Mouse (Mus musculus) heart, embryonic 10.5 days (tissue): ENCODE data around the gene Tmem145. TPM values are rescaled to one million over a fixed set of nuclear protein-coding genes. Genes with fewer than 3 reads are reported as not detected.

ENCODE experiments used
- DNase-seq: peaks from one replicate; pipeline ENCODE4 v3.0.0-alpha.2; 2017; ENCODE audit warnings: low spot score
- H3K27ac ChIP-seq: fragments of 300-500 bp; sonication (generic); 2 replicates; pipeline ENCODE4 v1.5.1; 2016; ENCODE audit warnings: mild to moderate bottlenecking
- H3K27me3 ChIP-seq: fragments of 300-500 bp; sonication (generic); 2 replicates; pipeline ENCODE4 v1.6.1; 2016; ENCODE audit warnings: mild to moderate bottlenecking; ENCODE audit not compliant: poor library complexity, insufficient read depth, severe bottlenecking
- H3K36me3 ChIP-seq: fragments of 300-500 bp; sonication (generic); 2 replicates; pipeline ENCODE4 v1.6.1; 2016; ENCODE audit warnings: mild to moderate bottlenecking, moderate library complexity
- H3K4me1 ChIP-seq: fragments of 300-500 bp; sonication (generic); 2 replicates; pipeline ENCODE4 v1.6.1; 2016; ENCODE audit warnings: mild to moderate bottlenecking
- H3K4me3 ChIP-seq: fragments of 300-500 bp; sonication (generic); 2 replicates; pipeline ENCODE4 v1.5.1; 2016; ENCODE audit warnings: mild to moderate bottlenecking, moderate library complexity
- H3K9me3 ChIP-seq: fragments of 300-500 bp; sonication (generic); 2 replicates; pipeline ENCODE4 v1.6.1; 2016; ENCODE audit warnings: mild to moderate bottlenecking, moderate library complexity
- WGBS: fragments of 180-500 bp; shearing (Covaris S2); methylation state at CpG from one replicate; pipeline ENCODE4 v1.1.7; 2016; 5-methylcytosine and 5-hydroxymethylcytosine counted together
- polyA plus RNA-seq: library from polyadenylated mRNA; unstranded; fragments of >200 nt; fragmentation: Nextera tagmentation; extraction: Ambion mirVana; gene quantifications from 2 replicates; pipeline ENCODE4 v1.2.1, GENCODE M21; 2016

The Tmem145 gene
- polyA plus RNA-seq, 1 experiment from 2014 or later: 0.63 TPM

GRCm38 (mm10) chr7:25288721-25289120 is 17.2 kb upstream of the Tmem145 start:
- Histone ChIP-seq H3K27me3 (no peaks in the 10 kb centered on the region), H3K36me3 (peaks cover 92% of the 10 kb centered on the region), H3K4me1 (peaks cover 30% of the 10 kb centered on the region), H3K27ac (no peak overlapping the region), H3K4me3 (no peak overlapping the region), H3K9me3 (no peaks in the 10 kb centered on the region; the same call in 1 of the 2 replicates)
- 93% methylated on average over 3 of the region's 3 CpGs for WGBS
- DNase-seq: no peak

DNA sequence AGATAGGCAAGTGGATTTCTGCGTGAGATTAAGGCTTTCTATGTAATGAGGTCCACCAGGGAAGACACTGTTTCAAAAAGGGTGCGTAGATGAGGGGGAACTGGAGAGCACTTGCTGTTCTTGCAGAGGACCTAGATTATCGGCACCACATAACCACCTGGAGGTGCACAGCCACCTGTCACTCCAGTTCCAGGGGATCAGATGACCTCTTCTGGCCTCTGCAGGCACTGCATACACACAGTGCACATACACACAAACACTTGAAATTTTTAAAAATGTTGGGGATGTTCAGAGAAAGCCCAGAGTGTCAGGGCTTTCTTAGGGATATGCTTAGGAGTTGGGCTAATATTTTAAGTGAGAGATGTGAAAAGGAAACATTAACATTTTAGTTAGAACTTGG is 16.0 kb upstream of the Tmem145 start:
- no peak overlapping the region for H3K4me3 ChIP-seq
- no peaks in the 10 kb centered on the region; the same call in 1 of the 2 replicates for H3K9me3 ChIP-seq
- H3K36me3 ChIP-seq: peaks cover 99% of the 10 kb centered on the region
- whole genome bisulfite sequencing: 94% methylated on average over 3 of the region's 3 CpGs
- H3K27me3 ChIP-seq: no peaks in the 10 kb centered on the region
- no peak overlapping the region for H3K27ac ChIP-seq
- DNase-seq: no peak
- peaks cover 22% of the 10 kb centered on the region for H3K4me1 ChIP-seq

DNA sequence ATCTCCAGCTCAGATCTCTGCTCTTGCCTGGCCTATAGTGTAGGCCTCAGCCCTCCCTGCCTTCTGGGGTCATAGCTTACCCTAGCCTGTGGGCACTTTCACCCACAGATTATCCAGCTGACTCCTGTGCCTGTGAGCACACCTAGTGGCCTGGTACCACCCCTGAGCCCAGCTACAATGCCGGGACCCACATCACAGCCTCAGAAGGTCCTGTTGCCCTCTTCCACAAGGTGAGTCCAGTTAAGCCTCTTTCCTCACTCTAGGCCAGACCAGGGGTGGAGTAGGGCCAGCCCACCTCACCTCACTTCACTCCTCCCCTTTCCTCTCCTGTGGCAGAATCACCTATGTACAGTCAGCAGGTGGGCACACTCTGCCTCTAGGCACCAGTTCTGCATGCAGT is 15.4 kb upstream of the Tmem145 start:
- H3K4me1 ChIP-seq: peaks cover 19% of the 10 kb centered on the region
- DNase-seq: no peak
- H3K4me3 ChIP-seq: no peak overlapping the region
- 93% methylated on average over 1 of the region's 1 CpGs for WGBS
- H3K27ac ChIP-seq: no peak overlapping the region
- peaks cover 99% of the 10 kb centered on the region for H3K36me3 ChIP-seq
- no peaks in the 10 kb centered on the region for H3K27me3 ChIP-seq
- H3K9me3 ChIP-seq: no peaks in the 10 kb centered on the region; the same call in 1 of the 2 replicates

DNA sequence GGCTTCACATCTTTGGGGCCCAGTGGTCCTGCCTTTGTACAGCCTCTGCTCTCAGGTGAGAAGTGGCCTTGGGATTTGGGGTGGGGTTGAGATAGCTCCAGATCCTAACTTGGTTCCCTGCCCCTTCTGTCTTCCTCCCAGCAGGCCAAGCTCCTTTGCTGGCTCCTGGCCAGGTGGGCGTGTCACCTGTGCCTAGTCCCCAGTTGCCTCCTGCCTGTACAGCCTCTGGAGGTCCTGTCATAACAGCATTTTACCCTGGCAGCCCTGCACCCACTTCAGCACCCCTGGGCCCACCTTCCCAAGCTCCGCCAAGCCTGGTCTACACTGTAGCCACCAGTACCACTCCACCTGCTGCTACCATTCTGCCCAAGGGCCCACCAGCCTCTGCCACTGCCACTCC is 15.0 kb upstream of the Tmem145 start:
- WGBS: 93% methylated on average over 2 of the region's 2 CpGs
- Histone ChIP-seq H3K36me3 (peaks cover 99% of the 10 kb centered on the region), H3K9me3 (no peaks in the 10 kb centered on the region; the same call in 1 of the 2 replicates), H3K4me1 (peaks cover 20% of the 10 kb centered on the region), H3K4me3 (no peak overlapping the region), H3K27ac (no peak overlapping the region), H3K27me3 (no peaks in the 10 kb centered on the region)
- no peak for DNase-seq

DNA sequence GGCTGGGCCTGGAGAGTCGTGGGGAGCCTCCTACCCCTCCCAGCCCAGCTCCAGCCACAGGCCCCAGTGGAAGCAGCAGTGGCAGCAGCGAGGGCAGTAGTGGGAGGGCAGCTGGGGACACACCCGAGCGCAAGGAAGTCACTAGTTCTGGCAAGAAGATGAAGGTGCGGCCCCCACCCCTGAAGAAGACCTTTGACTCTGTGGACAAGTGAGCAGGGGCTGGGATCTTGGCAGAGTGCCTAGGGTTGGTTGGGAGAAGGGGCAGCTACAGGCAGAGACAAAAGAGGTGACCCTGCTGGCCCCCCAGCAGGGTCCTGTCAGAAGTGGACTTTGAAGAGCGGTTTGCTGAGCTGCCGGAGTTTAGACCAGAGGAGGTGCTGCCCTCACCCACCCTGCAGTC is 13.8 kb upstream of the Tmem145 start:
- H3K9me3 ChIP-seq: no peaks in the 10 kb centered on the region; the same call in 1 of the 2 replicates
- peaks cover 31% of the 10 kb centered on the region for H3K4me1 ChIP-seq
- no peak for DNase-seq
- 0 out of 2 replicates have a peak overlapping the region, but pooled peaks have one; percentile 42 for H3K27ac ChIP-seq
- no peaks in the 10 kb centered on the region for H3K27me3 ChIP-seq
- no peak overlapping the region for H3K4me3 ChIP-seq
- peaks cover 90% of the 10 kb centered on the region for H3K36me3 ChIP-seq
- WGBS: 71% methylated on average over 7 of the region's 7 CpGs

- H3K4me3 ChIP-seq: no peak overlapping the region; the same call in 1 of the 2 replicates
- no peaks in the 10 kb centered on the region for H3K27me3 ChIP-seq
- no peak for DNase-seq
- peaks cover 78% of the 10 kb centered on the region for H3K36me3 ChIP-seq
- no peaks in the 10 kb centered on the region; the same call in 1 of the 2 replicates for H3K9me3 ChIP-seq
- peak overlapping the region; percentile 60 for H3K27ac ChIP-seq
- H3K4me1 ChIP-seq: peaks cover 37% of the 10 kb centered on the region
- WGBS: 76% methylated on average over 10 of the region's 10 CpGs
Measured at GRCm38 (mm10) chr7:25293191-25293739, 12.6 kb upstream of the Tmem145 start.

GRCm38 (mm10) chr7:25294495-25294894 is 11.4 kb upstream of the Tmem145 start:
- Histone ChIP-seq H3K27ac (no peak overlapping the region), H3K27me3 (no peaks in the 10 kb centered on the region), H3K4me3 (no peak overlapping the region), H3K9me3 (no peaks in the 10 kb centered on the region; the same call in 1 of the 2 replicates), H3K36me3 (peaks cover 66% of the 10 kb centered on the region), H3K4me1 (peaks cover 41% of the 10 kb centered on the region)
- no peak for DNase-seq
- 87% methylated on average over 4 of the region's 4 CpGs for WGBS

DNA sequence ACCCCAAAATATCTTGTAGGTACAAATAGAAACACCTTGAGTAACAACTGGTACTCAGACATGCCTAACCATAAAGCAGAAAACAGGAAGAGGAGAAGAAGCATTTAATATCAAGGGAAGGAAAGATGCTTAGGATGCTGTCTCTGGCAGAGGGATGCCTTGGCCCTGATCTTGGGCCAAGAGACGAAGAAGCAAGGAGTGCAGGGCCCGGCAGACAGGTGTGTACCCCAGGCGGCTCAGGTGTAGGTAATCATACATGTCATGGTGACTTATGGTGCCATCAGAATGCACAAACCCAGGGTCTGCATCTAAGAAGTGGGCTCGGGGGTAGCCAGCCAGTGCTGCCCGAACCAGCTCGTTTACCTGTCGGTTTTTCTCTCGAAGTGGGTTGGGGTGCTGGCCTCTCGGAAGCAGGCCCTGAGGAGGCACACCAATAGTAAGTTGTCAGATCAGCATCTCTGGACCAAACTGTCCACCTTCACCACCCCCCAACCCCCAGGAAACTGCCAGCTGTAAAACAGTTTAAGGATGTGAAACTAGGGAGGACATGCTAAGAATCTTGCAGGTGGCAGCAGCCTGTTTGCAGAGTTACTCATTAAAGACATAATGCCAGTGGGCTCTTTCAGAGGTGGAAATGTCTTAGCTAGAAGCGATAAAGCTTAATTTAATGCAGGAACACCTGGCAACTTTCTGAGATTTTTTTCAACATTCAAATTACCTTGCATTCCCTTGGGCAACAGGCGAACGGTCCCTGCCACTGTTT is 10.8 kb upstream of the Tmem145 start:
- 88% methylated on average over 12 of the region's 12 CpGs for WGBS
- no peaks in the 10 kb centered on the region for H3K27me3 ChIP-seq
- no peak overlapping the region for H3K27ac ChIP-seq
- no peaks in the 10 kb centered on the region for H3K9me3 ChIP-seq
- H3K4me1 ChIP-seq: peaks cover 41% of the 10 kb centered on the region
- peaks cover 59% of the 10 kb centered on the region for H3K36me3 ChIP-seq
- H3K4me3 ChIP-seq: no peak overlapping the region
- DNase-seq: peak; percentile 72

- Histone ChIP-seq H3K9me3 (no peaks in the 10 kb centered on the region), H3K4me1 (peaks cover 41% of the 10 kb centered on the region), H3K4me3 (peak overlapping the region; percentile 93), H3K27ac (peak overlapping the region; percentile 98), H3K27me3 (no peaks in the 10 kb centered on the region), H3K36me3 (peaks cover 41% of the 10 kb centered on the region)
- DNase-seq: peak; percentile 80
- WGBS: under 1% methylated on average over 21 of the region's 21 CpGs
Measured at GRCm38 (mm10) chr7:25296945-25297453, 8.9 kb upstream of the Tmem145 start.

DNA sequence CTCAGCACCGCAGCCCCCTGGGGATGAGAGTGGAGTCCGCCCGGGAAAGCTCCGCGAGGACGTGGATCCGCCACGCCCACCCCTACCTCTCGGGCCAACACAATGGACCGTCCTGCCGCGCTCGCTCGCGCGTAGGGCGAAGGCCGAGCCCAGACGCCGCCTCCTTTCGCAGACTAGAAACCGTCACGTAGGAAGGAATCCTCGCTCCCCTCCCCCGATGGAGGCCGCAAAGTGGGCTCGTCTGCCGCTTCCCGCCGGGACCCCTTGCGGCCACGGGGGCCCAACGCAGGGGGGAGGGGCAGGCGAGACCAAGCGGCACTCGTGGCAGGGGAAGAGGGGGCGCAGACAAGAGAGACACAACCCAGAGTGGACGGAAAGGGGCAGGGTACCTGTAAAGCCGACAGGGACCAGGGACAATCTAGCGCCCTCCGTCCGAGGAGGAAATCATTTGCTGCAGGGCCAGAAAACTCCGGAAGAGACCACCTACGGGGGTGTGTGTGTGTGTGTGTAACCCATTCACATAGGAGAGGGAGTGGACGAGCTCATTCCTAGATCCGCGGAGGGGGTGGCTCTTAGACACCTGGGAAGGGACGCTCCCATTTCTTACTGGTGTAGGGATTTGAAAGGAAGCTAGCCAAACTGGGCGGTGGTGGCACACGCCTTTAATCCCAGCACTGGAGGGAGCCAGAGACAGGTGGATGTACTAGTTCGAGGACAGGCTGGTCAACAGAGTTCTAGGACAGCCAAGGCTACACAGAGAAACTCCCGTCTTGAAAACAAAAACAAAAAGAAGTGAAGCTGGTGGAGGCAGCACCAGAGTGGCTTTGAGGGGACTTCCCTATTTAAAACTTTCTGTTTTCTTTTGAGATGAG is 8.2 kb upstream of the Tmem145 start, which contains the start of gene Pafah1b3:
Gene Pafah1b3 (minus strand): TSS at position 533 of the 872 bp plus-strand sequence.
- peak within 1 kb of the TSS; percentile 98 for H3K27ac ChIP-seq
- DNase-seq: peak; percentile 96
- peak within 1 kb of the TSS; percentile 93 for H3K4me3 ChIP-seq
- H3K27me3 ChIP-seq: no peaks in the 10 kb centered on the region
- under 1% methylated on average over 52 of the region's 52 CpGs for WGBS
- peaks cover 38% of the 10 kb centered on the region for H3K4me1 ChIP-seq
- peaks cover 34% of the 10 kb centered on the region for H3K36me3 ChIP-seq
- no peaks in the 10 kb centered on the region for H3K9me3 ChIP-seq

DNA sequence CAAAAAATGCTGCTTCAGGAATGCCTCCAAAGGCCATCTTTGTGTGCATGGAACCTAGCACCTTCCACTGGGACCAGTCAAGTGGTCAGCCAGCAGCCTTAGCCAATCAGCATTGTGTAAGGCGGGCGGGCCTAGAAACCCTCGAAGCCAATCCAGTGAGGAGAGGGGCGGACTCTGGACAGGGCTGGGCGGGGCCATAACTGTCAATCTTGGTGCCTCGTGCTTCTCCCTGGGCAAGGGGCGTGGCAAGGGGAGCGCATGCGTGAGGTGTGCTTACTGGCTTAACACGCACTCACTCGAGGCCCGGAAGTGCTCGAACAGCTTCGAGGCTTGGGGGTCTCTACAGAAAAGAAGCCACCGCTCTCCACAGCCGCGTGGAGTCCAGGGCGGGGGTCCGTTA is 4.8 kb upstream of the Tmem145 start, which contains the start of gene Prr19:
Gene Prr19 (plus strand): TSS at position 349 of the 400 bp plus-strand sequence.
- H3K4me3 ChIP-seq: no peak within 1 kb of the TSS
- DNase-seq: peak; percentile 81

DNA sequence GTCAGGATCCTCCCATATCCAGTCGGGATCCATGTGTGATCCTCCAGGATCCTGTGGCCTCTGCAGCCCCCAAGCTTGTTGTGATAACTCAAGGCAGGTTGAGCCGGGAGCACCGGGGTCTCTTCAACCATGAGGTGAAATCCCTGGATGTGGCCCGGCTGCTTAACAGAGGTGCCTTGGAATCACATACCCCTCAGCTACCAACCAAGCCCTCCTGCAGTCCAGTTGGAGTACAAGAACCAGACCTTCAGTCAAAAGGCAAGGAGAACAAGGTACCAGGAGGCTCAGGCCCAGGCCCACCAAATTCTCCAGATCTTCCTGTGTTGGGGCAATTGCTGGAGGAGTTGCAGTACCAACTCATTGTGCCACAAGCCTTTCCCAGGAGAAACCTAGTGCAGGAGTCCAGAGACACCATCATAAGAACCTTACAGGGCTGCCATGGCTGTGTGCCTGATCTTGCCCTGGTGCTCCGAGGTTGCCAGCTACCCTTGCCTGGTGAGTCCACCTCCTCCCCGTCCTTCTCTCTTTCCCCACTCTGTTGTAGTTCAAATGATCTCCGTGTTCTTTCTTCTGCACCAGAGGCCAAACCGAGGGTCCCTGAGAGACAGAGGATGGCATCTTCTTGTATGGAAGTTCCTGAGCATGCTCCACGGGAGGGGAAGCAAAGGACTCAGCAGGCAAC is 2.8 kb upstream of the Tmem145 start:
- Histone ChIP-seq H3K4me3 (no peak overlapping the region), H3K4me1 (peaks cover 20% of the 10 kb centered on the region), H3K36me3 (no peaks in the 10 kb centered on the region), H3K9me3 (no peaks in the 10 kb centered on the region; the same call in 1 of the 2 replicates), H3K27ac (no peak overlapping the region), H3K27me3 (peaks cover 26% of the 10 kb centered on the region)
- peak; percentile 66 for DNase-seq
- 60% methylated on average over 9 of the region's 9 CpGs for WGBS

More for the DNA sequence above, 4.8 kb upstream of the Tmem145 start, which contains the start of gene Prr19:
- 47% methylated on average over 19 of the region's 19 CpGs for WGBS
- H3K27me3 ChIP-seq: peaks cover 10% of the 10 kb centered on the region; the same call in 1 of the 2 replicates
- H3K9me3 ChIP-seq: no peaks in the 10 kb centered on the region; the same call in 1 of the 2 replicates
- H3K4me1 ChIP-seq: peaks cover 32% of the 10 kb centered on the region
- H3K27ac ChIP-seq: no peak within 1 kb of the TSS
- 0 out of 2 replicates have a peak, but pooled peaks cover 1% of the 10 kb centered on the region for H3K36me3 ChIP-seq
